Mouse (Mus musculus): ENCODE measurements at regions not wholly inside any gene's neighbourhood (a gene's known extent, or its start where the extent isn't known, plus 50 kb on each side); places are given as distances from the start of the nearest gene placed in this dataset.

GRCm38 (mm10) chr10:9531931-9532330 is 143.1 kb downstream of the Samd5 start:
- Histone ChIP-seq H3K9me3 (replicated peaks) (no peaks in the 10 kb centered on the region), H3K36me3 (no peaks in the 10 kb centered on the region), H3K9ac (no peak overlapping the region), H3K4me3 (replicated peaks) (no peak overlapping the region), H3K4me1 (peaks cover 12% of the 10 kb centered on the region; the same call in 1 of the 2 replicates), H3K27me3 (no peaks in the 10 kb centered on the region), H3K4me2 (replicated peaks) (no peak overlapping the region), H3K27ac (replicated peaks) (no peak overlapping the region)
- WGBS, result 60% methylated on average over 5 of the region's 5 CpGs
- no peak for ATAC-seq (ENCODE audit: insufficient number of reproducible peaks, low FRiP score, low TSS enrichment, low read depth)

DNA sequence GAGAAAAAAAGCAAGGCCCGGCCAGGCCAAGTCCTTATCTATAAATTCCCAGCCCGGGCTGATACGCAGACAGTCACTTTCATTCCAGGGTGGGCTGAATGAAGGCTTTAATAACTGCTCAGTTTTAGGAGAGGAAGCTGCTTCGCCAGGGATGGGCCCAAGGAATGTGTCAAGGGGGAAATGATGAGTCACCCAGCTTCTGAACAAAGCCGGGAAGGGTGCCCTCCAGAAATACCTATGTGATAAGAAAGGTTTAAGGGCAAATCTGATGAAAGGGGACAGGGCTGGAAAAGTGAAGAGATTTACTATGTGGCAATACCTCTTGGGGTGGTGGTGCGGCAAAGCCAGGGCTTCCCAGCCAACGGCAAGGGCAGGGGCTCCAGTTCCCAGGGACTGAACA is 145.6 kb downstream of the Samd5 start:
- no peak overlapping the region for H3K27ac ChIP-seq (replicated peaks)
- no peak for ATAC-seq (ENCODE audit: insufficient number of reproducible peaks, low FRiP score, low TSS enrichment, low read depth)

DNA sequence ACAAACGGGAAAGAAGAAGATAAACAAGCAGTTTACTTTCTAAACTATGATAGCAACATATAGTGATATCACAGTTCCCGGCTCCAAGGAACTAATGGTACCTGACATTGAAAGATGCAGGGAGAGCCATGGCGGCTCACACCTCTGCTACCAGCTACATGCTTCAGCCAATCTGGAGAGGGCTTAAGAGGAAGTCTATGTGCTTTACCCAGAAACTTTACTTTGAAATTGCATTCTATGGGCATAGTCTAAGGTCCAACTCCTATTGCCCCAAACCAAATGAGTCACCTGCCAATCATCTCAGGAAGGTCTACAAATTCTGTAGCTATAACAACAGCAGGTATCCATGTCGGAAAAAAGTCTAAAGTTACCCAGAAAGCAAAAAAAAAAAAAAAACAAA is 146.9 kb downstream of the Samd5 start:
- Histone ChIP-seq H3K36me3 (no peaks in the 10 kb centered on the region), H3K27me3 (no peaks in the 10 kb centered on the region), H3K27ac (replicated peaks) (no peak overlapping the region), H3K4me2 (replicated peaks) (no peak overlapping the region), H3K4me1 (no peaks in the 10 kb centered on the region), H3K9me3 (replicated peaks) (no peaks in the 10 kb centered on the region), H3K4me3 (replicated peaks) (no peak overlapping the region), H3K9ac (no peak overlapping the region)
- no peak for ATAC-seq (ENCODE audit: insufficient number of reproducible peaks, low FRiP score, low TSS enrichment, low read depth)
- WGBS, result 69% methylated on average over 4 of the region's 4 CpGs

More for the DNA sequence above, 145.6 kb downstream of the Samd5 start:
- Histone ChIP-seq H3K27me3 (no peaks in the 10 kb centered on the region), H3K36me3 (no peaks in the 10 kb centered on the region), H3K9me3 (replicated peaks) (no peaks in the 10 kb centered on the region), H3K4me3 (replicated peaks) (no peak overlapping the region), H3K9ac (no peak overlapping the region), H3K4me2 (replicated peaks) (no peak overlapping the region), H3K4me1 (peaks cover 6% of the 10 kb centered on the region; the same call in 1 of the 2 replicates)
- WGBS, result 50% methylated on average over 7 of the region's 7 CpGs

DNA sequence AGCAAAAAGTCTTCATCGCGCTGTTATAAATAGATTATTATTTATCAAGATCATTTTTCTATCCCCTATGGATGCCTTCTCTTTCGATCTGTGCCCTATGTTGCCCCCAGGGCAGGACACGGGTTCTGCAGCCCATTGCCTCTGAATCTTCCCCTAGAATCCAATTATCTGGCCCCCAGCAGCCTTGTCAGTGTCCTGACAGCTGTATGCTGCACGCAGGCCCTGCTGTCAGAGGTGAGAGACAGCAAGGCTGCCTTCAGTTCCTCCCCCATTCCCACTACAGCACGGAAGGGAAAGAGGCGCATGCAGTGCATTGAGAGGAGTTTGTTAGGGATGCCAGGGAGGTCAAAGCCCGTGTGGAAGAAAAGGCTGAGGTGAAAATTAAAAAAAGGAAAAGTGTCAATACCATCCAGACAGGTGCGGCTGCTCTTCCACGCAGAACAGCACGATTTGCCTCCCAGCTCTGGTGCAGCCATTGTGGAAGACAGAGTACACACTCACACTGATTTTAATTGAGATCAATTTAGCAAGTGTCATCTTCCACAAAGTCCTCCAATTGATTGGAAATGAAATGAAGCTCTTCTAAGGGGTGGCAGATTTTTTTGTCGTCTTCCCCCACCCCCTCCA is 165.1 kb downstream of the Samd5 start:
- 53% methylated on average over 12 of the region's 12 CpGs for WGBS
- Histone ChIP-seq H3K9me3 (replicated peaks) (no peaks in the 10 kb centered on the region), H3K4me1 (no peaks in the 10 kb centered on the region), H3K9ac (no peak overlapping the region), H3K27ac (replicated peaks) (no peak overlapping the region), H3K27me3 (no peaks in the 10 kb centered on the region), H3K4me2 (replicated peaks) (no peak overlapping the region), H3K4me3 (replicated peaks) (no peak overlapping the region), H3K36me3 (no peaks in the 10 kb centered on the region)
- no peak for ATAC-seq (ENCODE audit: insufficient number of reproducible peaks, low FRiP score, low TSS enrichment, low read depth)

DNA sequence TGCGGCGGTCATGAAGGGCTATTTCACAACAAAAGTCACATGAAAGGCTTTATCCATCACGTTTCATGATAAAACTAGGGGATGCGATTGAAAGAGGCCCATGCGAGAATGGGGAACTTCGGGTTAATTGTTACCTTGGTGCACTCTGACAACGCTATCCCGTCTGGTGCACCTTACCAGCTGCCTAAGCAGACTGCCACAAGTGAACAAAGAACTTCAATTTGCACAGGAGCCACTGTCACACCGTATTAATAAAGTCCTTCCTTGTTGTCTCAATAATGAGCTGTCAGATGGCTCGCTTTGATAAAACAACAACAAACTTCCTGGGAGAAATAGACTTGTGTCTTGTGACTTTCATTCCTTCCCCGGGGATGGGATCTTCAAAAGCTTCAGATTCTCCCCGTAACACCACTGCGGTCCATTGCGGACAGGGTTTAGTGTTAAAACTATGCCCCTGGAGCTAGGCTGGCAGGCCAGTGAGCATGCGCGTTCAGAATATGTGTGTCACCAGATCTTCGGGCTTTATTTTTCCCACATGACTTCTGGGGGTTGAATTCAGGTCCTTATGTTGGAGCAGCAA is 165.8 kb downstream of the Samd5 start:
- 67% methylated on average over 17 of the region's 17 CpGs for WGBS
- no peak overlapping the region for H3K4me3 ChIP-seq (replicated peaks)
- ATAC-seq (ENCODE audit: insufficient number of reproducible peaks, low FRiP score, low TSS enrichment, low read depth), result no peak

DNA sequence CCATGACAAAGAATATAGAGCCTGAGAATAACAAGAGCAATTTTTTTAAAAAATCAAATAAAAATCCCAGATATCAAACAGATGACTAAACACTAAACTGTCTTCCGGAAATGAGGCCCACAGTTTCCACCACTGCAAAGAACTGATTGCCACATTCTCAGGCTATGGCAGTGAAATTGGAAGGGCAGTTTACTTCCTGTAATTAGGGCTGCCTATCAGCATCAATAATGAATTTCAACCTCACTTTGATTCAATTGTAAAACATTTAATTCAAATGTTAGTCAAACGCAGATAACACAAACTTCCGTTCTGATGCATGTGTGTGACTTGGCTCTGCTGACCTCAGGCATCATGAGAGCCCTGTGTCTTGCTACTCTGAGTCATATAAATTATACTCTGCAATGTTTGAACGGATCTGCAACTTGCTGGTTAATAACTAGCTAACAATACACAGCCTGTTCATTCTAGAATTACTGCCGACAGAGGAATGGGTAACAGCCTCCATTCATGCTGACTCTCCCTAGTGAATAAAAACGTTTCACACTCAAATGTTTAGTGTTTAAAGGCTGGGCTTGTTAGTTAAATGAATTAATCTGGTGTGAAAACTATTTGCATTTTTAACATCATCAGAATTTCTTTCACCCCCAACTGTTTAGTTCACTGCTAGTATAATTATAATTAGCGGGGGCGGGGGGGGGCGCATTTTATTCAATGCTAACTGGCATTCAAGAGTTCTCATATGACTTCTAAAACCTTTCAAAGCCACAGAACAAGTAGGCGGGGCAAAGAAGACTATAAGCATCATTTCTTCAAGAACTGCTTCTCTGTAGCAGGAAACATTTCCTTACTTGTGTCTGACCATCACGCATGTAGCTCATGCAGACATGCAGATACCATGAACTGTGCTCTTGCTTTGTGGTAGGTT is 171.2 kb downstream of the Samd5 start:
- Histone ChIP-seq H3K9me3 (replicated peaks) (no peaks in the 10 kb centered on the region), H3K36me3 (no peaks in the 10 kb centered on the region), H3K4me1 (no peaks in the 10 kb centered on the region), H3K9ac (no peak overlapping the region), H3K27ac (replicated peaks) (no peak overlapping the region), H3K4me3 (replicated peaks) (no peak overlapping the region), H3K27me3 (no peaks in the 10 kb centered on the region), H3K4me2 (replicated peaks) (no peak overlapping the region)
- no peak for ATAC-seq (ENCODE audit: insufficient number of reproducible peaks, low FRiP score, low TSS enrichment, low read depth)
- WGBS, result 53% methylated on average over 11 of the region's 11 CpGs

More for the DNA sequence above, 165.8 kb downstream of the Samd5 start:
- no peak overlapping the region for H3K4me2 ChIP-seq (replicated peaks)
- H3K9ac ChIP-seq, result no peak overlapping the region
- no peaks in the 10 kb centered on the region for H3K27me3 ChIP-seq
- no peaks in the 10 kb centered on the region for H3K9me3 ChIP-seq (replicated peaks)
- no peaks in the 10 kb centered on the region for H3K36me3 ChIP-seq
- no peak overlapping the region for H3K27ac ChIP-seq (replicated peaks)
- H3K4me1 ChIP-seq, result no peaks in the 10 kb centered on the region

- H3K4me2 ChIP-seq (replicated peaks), result no peak overlapping the region
- no peaks in the 10 kb centered on the region for H3K36me3 ChIP-seq
- H3K27me3 ChIP-seq, result no peaks in the 10 kb centered on the region
- H3K4me3 ChIP-seq (replicated peaks), result no peak overlapping the region
- H3K9ac ChIP-seq, result no peak overlapping the region
- H3K27ac ChIP-seq (replicated peaks), result no peak overlapping the region
- H3K4me1 ChIP-seq, result no peaks in the 10 kb centered on the region
- no peak for ATAC-seq (ENCODE audit: insufficient number of reproducible peaks, low FRiP score, low TSS enrichment, low read depth)
- no peaks in the 10 kb centered on the region for H3K9me3 ChIP-seq (replicated peaks)
- 80% methylated on average over 3 of the region's 3 CpGs for WGBS
These were observed 176.5 kb downstream of the Samd5 start for GRCm38 (mm10) chr10:9498550-9498949.

DNA sequence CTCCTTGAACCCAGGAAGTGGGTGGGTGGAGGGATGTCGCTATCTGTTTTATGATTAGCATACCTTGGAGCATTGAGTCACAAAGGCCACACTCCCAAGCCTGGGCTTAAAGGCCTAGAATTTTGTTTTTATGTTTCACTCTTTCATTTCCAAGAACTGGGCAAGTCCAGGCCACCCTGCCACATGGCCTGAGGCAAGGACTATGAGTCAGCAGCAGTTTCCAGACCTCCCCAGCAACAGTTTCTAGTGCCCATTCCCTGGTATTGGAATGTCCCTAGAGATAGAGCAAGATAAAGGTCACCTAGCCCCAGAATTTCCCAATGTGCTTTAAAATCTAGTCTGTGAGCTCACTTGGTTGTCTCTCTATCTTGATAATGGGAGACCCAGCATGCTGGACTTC is 178.0 kb downstream of the Samd5 start:
- no peak overlapping the region for H3K9ac ChIP-seq
- no peaks in the 10 kb centered on the region for H3K4me1 ChIP-seq
- no peak overlapping the region for H3K27ac ChIP-seq (replicated peaks)
- H3K4me3 ChIP-seq (replicated peaks), result no peak overlapping the region
- ATAC-seq (ENCODE audit: insufficient number of reproducible peaks, low FRiP score, low TSS enrichment, low read depth), result no peak
- no peak overlapping the region for H3K4me2 ChIP-seq (replicated peaks)
- H3K27me3 ChIP-seq, result no peaks in the 10 kb centered on the region
- 87% methylated on average over 1 of the region's 1 CpGs for WGBS
- H3K36me3 ChIP-seq, result no peaks in the 10 kb centered on the region
- H3K9me3 ChIP-seq (replicated peaks), result no peaks in the 10 kb centered on the region

DNA sequence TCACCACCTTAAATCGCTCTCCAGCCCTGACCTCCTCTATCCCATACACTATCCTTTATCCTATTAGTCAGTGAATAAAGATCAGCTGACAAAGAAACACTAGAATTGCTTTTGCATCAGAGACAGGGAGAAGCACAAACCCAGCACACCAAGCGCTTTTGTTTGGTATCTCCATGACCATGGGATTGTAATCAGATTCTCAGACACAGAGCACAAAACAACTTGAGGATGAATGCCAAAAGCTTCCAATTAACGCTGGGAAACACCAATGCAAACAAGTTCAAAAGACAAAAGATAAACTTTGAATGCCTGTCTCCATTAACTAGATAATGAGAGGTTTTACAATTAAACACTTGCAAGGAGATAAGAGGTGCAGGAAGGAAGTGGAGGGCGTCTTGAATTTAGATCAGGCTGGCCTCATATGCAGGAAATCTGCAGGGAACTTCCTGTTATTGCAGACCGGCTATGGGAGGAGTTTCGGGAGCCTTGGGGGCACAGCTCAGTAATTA is 179.8 kb downstream of the Samd5 start:
- no peak for ATAC-seq (ENCODE audit: insufficient number of reproducible peaks, low FRiP score, low TSS enrichment, low read depth)
- H3K27me3 ChIP-seq, result no peaks in the 10 kb centered on the region
- H3K36me3 ChIP-seq, result no peaks in the 10 kb centered on the region
- H3K4me3 ChIP-seq (replicated peaks), result no peak overlapping the region
- no peak overlapping the region for H3K27ac ChIP-seq (replicated peaks)
- WGBS, result 32% methylated on average over 6 of the region's 6 CpGs
- H3K9ac ChIP-seq, result no peak overlapping the region
- H3K4me2 ChIP-seq (replicated peaks), result no peak overlapping the region
- no peaks in the 10 kb centered on the region for H3K4me1 ChIP-seq
- no peaks in the 10 kb centered on the region for H3K9me3 ChIP-seq (replicated peaks)

DNA sequence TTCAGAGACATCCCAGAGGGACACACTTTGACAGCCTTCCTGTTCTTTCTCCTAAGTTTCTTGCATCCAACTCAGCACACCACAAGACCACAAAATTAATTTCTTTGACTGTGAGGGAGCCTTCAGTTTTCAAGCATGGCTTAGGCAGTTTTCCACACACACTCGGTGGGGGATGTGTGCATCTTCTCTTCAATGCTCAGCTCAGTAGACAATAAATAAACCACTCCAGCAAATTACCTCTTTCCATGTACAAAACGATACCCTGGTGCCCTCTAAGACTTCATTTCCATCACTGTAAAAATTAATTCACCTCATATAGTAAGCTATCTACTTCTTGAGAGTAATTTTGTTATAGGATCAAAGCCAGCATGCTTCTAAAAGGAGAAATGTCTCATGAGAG is 184.6 kb downstream of the Samd5 start:
- WGBS, result 85% methylated on average over 2 of the region's 2 CpGs

GRCm38 (mm10) chr10:9462361-9462760 is 212.6 kb downstream of the Samd5 start:
- H3K4me3 ChIP-seq (replicated peaks), result no peak overlapping the region

More for the DNA sequence above, 184.6 kb downstream of the Samd5 start:
- Histone ChIP-seq H3K9me3 (replicated peaks) (no peaks in the 10 kb centered on the region), H3K27me3 (no peaks in the 10 kb centered on the region), H3K27ac (replicated peaks) (no peak overlapping the region), H3K9ac (no peak overlapping the region), H3K36me3 (no peaks in the 10 kb centered on the region), H3K4me3 (replicated peaks) (no peak overlapping the region), H3K4me1 (no peaks in the 10 kb centered on the region), H3K4me2 (replicated peaks) (no peak overlapping the region)
- ATAC-seq (ENCODE audit: insufficient number of reproducible peaks, low FRiP score, low TSS enrichment, low read depth), result no peak

More at GRCm38 (mm10) chr10:9462361-9462760, 212.6 kb downstream of the Samd5 start:
- no peak overlapping the region for H3K4me2 ChIP-seq (replicated peaks)
- H3K4me1 ChIP-seq, result peaks cover 6% of the 10 kb centered on the region; the same call in 1 of the 2 replicates
- H3K36me3 ChIP-seq, result no peaks in the 10 kb centered on the region
- H3K9me3 ChIP-seq (replicated peaks), result no peaks in the 10 kb centered on the region
- WGBS, result 48% methylated on average over 6 of the region's 6 CpGs
- no peaks in the 10 kb centered on the region for H3K27me3 ChIP-seq
- H3K9ac ChIP-seq, result no peak overlapping the region
- no peak overlapping the region for H3K27ac ChIP-seq (replicated peaks)
- ATAC-seq (ENCODE audit: insufficient number of reproducible peaks, low FRiP score, low TSS enrichment, low read depth), result no peak

All from embryonic facial prominence, embryonic 15.5 days (tissue).